Mouse (Mus musculus): ENCODE data around the gene Il1rl2.

DNA sequence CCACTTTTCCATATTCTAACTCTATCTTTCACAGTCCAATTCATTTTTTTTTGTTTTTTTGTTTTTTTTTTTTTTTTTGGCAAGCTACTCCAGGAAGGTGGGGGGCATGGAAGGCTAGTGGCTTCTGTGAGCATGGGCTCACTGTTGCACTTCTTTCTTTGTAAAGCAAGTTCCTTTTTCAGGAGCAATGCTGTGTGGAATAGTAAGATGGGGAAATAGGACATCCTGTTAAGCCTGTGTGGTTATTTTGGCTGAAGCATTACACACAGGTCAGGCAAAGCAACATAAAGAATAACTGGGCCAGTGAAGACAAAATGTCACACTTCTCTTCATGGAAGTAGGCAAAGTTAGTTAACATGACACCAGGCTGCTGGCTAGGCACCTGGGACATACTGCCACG is 85.5 kb downstream of the Il1rl2 start:
- TF ChIP-seq NRF1 (IDR thresholded peaks at IDR 0.05; ENCODE audit: insufficient read depth, low read depth, low read length, poor library complexity, severe bottlenecking) (no peak), MAFK (IDR thresholded peaks at IDR 0.05; ENCODE audit: borderline replicate concordance, low read depth, low read length) (no peak), MXI1 (IDR thresholded peaks at IDR 0.05; ENCODE audit: low read depth, low read length) (no peak), CTCF (IDR thresholded peaks at IDR 0.05 in 2 of 3, conservative IDR thresholded peaks at IDR 0.05 in 1 of 3; ENCODE audit: control insufficient read depth in 1 of 3, insufficient read depth in 1 of 3, low read depth in 2 of 3, low read length in 3 of 3, poor library complexity in 1 of 3, severe bottlenecking in 1 of 3) (no peak), EP300 (IDR thresholded peaks at IDR 0.05; ENCODE audit: low read depth in 1 of 2, low read length in 2 of 2) (no peak), ETS1 (IDR thresholded peaks at IDR 0.05; ENCODE audit: low read depth, low read length) (no peak), POLR2A (IDR thresholded peaks at IDR 0.05; ENCODE audit: control insufficient read depth in 1 of 2, insufficient read depth in 1 of 2, low read depth in 1 of 2, low read length in 2 of 2, poor library complexity in 1 of 2) (no peak), MEF2A (IDR thresholded peaks at IDR 0.05; ENCODE audit: extremely low read depth, insufficient replicate concordance, low read depth, low read length, poor library complexity, severe bottlenecking) (no peak), TBP (IDR thresholded peaks at IDR 0.05; ENCODE audit: low read depth, low read length) (no peak), POLR2AphosphoS2 (IDR thresholded peaks at IDR 0.05; ENCODE audit: low read length) (no peak), TCF12 (IDR thresholded peaks at IDR 0.05; ENCODE audit: low read depth, low read length) (no peak), ZMIZ1 (IDR thresholded peaks at IDR 0.05; ENCODE audit: low read depth, low read length) (no peak), MAX (IDR thresholded peaks at IDR 0.05; ENCODE audit: low read length) (no peak)

All from MEL (cell line).